36 mouse cellular contexts compared by ENCODE assay signal in the genomic region with DNA sequence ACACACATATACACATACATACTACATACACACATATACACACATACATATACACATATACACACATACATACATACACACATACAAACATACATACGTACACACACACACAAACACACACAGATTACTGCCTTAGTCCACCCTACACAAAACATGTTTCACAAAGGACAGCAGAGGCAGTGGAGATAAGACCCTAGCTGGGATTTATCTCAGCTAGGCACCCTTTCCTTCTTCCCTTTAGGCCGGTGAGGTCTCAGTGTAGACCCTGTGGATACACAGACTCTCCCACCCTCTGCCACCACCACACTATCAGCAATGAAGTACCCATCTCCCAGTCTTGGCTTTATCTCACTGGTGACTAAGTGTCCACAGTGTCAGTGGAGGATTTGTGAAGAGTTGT. TPM values are rescaled to one million over a fixed set of nuclear protein-coding genes. Genes with fewer than 3 reads are reported as not detected.
"Had no signal": no experiment of that assay in that cellular context is flagged by ENCODE, and none has a peak within 500 bp of the region (broad histone marks: within the 10 kb centered on the region; RNA-seq: fewer than 3 reads in every experiment).

No protein-coding gene starts in this region.

- H3K27me3 ChIP-seq: heart, embryonic 15.5 days; hindbrain, embryonic 13.5 days; hindbrain, embryonic 15.5 days; kidney, embryonic 15.5 days; limb, embryonic 13.5 days; limb, embryonic 15.5 days had no signal

- H3K9ac ChIP-seq: heart, embryonic 13.5 days; heart, embryonic 15.5 days; hindbrain, embryonic 13.5 days; hindbrain, embryonic 15.5 days; kidney, embryonic 15.5 days; limb, embryonic 13.5 days; limb, embryonic 15.5 days had no signal

- H3K4me1 ChIP-seq: kidney, embryonic 15.5 days; limb, embryonic 15.5 days had no signal

- H3K36me3 ChIP-seq: heart, embryonic 10.5 days; heart, embryonic 13.5 days; heart, embryonic 15.5 days; hindbrain, embryonic 13.5 days; hindbrain, embryonic 15.5 days; kidney, embryonic 15.5 days; limb, embryonic 13.5 days; limb, embryonic 15.5 days had no signal

- H3K4me3 ChIP-seq: gastrocnemius, adult 2 months; heart, embryonic 10.5 days; heart, embryonic 13.5 days; heart, embryonic 15.5 days; hindbrain, embryonic 13.5 days; hindbrain, embryonic 15.5 days; kidney, embryonic 15.5 days; limb, embryonic 13.5 days; limb, embryonic 15.5 days had no signal

- H3K4me2 ChIP-seq: heart, embryonic 13.5 days; heart, embryonic 15.5 days; hindbrain, embryonic 13.5 days; hindbrain, embryonic 15.5 days; kidney, embryonic 15.5 days; limb, embryonic 13.5 days; limb, embryonic 15.5 days had no signal

- DNase-seq: gastrocnemius, adult 2 months; gastrocnemius, postnatal 10 days; gastrocnemius, postnatal 25 days; heart, adult 18-20 months; heart, postnatal 14 days; heart, postnatal 36 days; kidney, adult 11 months; kidney, adult 2 months; kidney, adult 9 months; kidney, postnatal 14 days; kidney, postnatal 36 days; layer of hippocampus, adult 9-11 months; layer of hippocampus, postnatal 36 days; left cerebral cortex, postnatal 4 days had no signal

- H3K27ac ChIP-seq: gastrocnemius, adult 2 months; heart, embryonic 10.5 days; heart, embryonic 13.5 days; heart, embryonic 15.5 days; hindbrain, embryonic 13.5 days; hindbrain, embryonic 15.5 days; hindbrain, postnatal 0 days; kidney, embryonic 15.5 days; kidney, postnatal 0 days; limb, embryonic 13.5 days; limb, embryonic 15.5 days had no signal

- H3K9me3 ChIP-seq: heart, embryonic 10.5 days; heart, embryonic 13.5 days; heart, embryonic 15.5 days; hindbrain, embryonic 15.5 days; kidney, embryonic 15.5 days; limb, embryonic 13.5 days; limb, embryonic 15.5 days had no signal

- ATAC-seq: hindbrain, postnatal 0 days; intestine, embryonic 16.5 days had no signal

RNA-seq across cellular contexts. Expression of a gene that starts 13.9 kb away (rescaled TPM):
- total RNA-seq: gastrocnemius, adult 2 months; gastrocnemius, postnatal 10 days; gastrocnemius, postnatal 25 days; gastrocnemius, postnatal 4 days; granulocyte monocyte progenitor cell, adult 5-6 weeks; heart, adult 8-10 months; heart, postnatal 36 days; hindbrain, postnatal 0 days; layer of hippocampus, adult 18-20 months; layer of hippocampus, postnatal 14 days; layer of hippocampus, postnatal 36 days; left cerebral cortex, adult 18-20 months; left cerebral cortex, postnatal 10 days; left cerebral cortex, postnatal 4 days had no signal
- polyA plus RNA-seq: heart, embryonic 10.5 days; heart, embryonic 13.5 days; heart, postnatal 0 days; hindbrain, embryonic 11.5 days; hindbrain, embryonic 13.5 days; hindbrain, embryonic 15.5 days; hindbrain, postnatal 0 days; intestine, embryonic 14.5 days; intestine, embryonic 16.5 days; kidney, embryonic 15.5 days; kidney, postnatal 0 days; limb, embryonic 11.5 days; limb, embryonic 13.5 days; limb, embryonic 15.5 days had no signal
